Mouse (Mus musculus) lung, embryonic 14.5 days (tissue): ENCODE measurements at regions not wholly inside any gene's neighbourhood (a gene's known extent, or its start where the extent isn't known, plus 50 kb on each side); places are given as distances from the start of the nearest gene placed in this dataset.
A peak's percentile ranks its signal among the peaks of the same experiment; 100 is the strongest.

Source experiments
- ATAC-seq: fragments of 200-750 bp; cut with Nextera tagmentation; 2 replicates; pipeline ENCODE4 v1.8.0; 2017; ENCODE audit warnings: mild to moderate bottlenecking, moderate TSS enrichment, moderate library complexity; ENCODE audit not compliant: insufficient read depth
- DNase-seq: peaks from one replicate; pipeline ENCODE4 v3.0.0-alpha.2; 2015
- H3K27ac ChIP-seq: fragments of 300-500 bp; sonication (generic); 2 replicates; pipeline ENCODE4 v1.5.1; 2014; ENCODE audit warnings: low read depth, mild to moderate bottlenecking, moderate library complexity
- H3K27me3 ChIP-seq: fragments of 300-500 bp; sonication (generic); 2 replicates; pipeline ENCODE4 v1.6.1; 2014; ENCODE audit warnings: low read length, control low read depth; ENCODE audit not compliant: insufficient read depth
- H3K36me3 ChIP-seq: fragments of 300-500 bp; sonication (generic); 2 replicates; pipeline ENCODE4 v1.6.1; 2014; ENCODE audit warnings: control low read depth; ENCODE audit not compliant: insufficient read depth
- H3K4me1 ChIP-seq: fragments of 300-500 bp; sonication (generic); 2 replicates; pipeline ENCODE4 v1.6.1; 2014; ENCODE audit warnings: antibody characterized with exemption, control low read depth; ENCODE audit not compliant: insufficient read depth
- H3K4me2 ChIP-seq: fragments of 300-500 bp; sonication (generic); 2 replicates; pipeline ENCODE4 v1.6.1; 2014; ENCODE audit warnings: mild to moderate bottlenecking
- H3K4me3 ChIP-seq: fragments of 300-500 bp; sonication (generic); 2 replicates; pipeline ENCODE4 v1.5.1; 2014; ENCODE audit warnings: low read depth, low read length
- H3K9ac ChIP-seq: fragments of 300-500 bp; sonication (generic); 2 replicates; pipeline ENCODE4 v1.6.1; 2014
- H3K9me3 ChIP-seq: fragments of 300-500 bp; sonication (generic); 2 replicates; pipeline ENCODE4 v1.6.1; 2016; ENCODE audit warnings: low read depth, low read length, control low read depth
- CTCF ChIP-seq: IDR thresholded peaks from 2 replicates; pipeline ENCODE4 v1.5.1; 2016; ENCODE audit warnings: antibody characterized with exemption, low read depth
- WGBS: fragments of 180-500 bp; shearing (Covaris S2); extraction: QIAGEN DNeasy Blood & Tissue Kit; methylation state at CpG from one replicate; pipeline ENCODE4 v1.1.7; 2014; 5-methylcytosine and 5-hydroxymethylcytosine counted together

- H3K9ac ChIP-seq: no peak overlapping the region
- no peak overlapping the region for H3K4me2 ChIP-seq
- 62% methylated on average over 4 of the region's 4 CpGs for WGBS
- H3K36me3 ChIP-seq: no peaks in the 10 kb centered on the region
- H3K4me3 ChIP-seq: no peak overlapping the region
- ATAC-seq (no peak), DNase-seq (no peak)
- no peak overlapping the region for H3K27ac ChIP-seq
- H3K9me3 ChIP-seq: no peaks in the 10 kb centered on the region
- H3K27me3 ChIP-seq: no peaks in the 10 kb centered on the region
- TF ChIP-seq CTCF: no peak
- H3K4me1 ChIP-seq: no peaks in the 10 kb centered on the region
These were observed 85.4 kb upstream of the Hpf1 start for GRCm38 (mm10) chr8:60804787-60805186.

DNA sequence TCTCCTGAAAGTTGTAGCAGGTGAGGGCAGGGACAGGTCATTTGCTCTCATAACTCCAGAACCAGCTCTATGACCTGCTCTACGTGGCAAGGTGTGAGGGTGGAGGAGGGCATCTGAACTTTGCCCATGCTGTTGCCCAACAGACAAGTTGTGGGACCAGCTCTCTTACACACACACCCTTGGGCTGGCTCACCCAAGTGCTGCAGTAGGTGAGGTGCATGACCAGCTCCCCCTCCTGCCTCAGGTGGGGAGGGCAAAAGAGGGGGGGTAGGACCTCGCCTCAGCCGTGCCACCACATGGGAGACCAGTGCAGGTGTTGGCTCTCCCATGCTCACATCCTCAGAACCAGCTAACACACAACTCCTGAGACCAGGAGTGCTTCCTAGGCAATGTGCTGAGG lies 83.4 kb upstream of the Hpf1 start:
- H3K4me3 ChIP-seq: no peak overlapping the region
- no peaks in the 10 kb centered on the region for H3K9me3 ChIP-seq
- DNase-seq (no peak), ATAC-seq (peak; percentile 38; the same call in 1 of the 2 replicates)
- WGBS: 83% methylated on average over 3 of the region's 3 CpGs
- no peak overlapping the region for H3K27ac ChIP-seq
- TF ChIP-seq CTCF: no peak
- H3K36me3 ChIP-seq: no peaks in the 10 kb centered on the region
- H3K9ac ChIP-seq: no peak overlapping the region
- H3K27me3 ChIP-seq: no peaks in the 10 kb centered on the region
- no peaks in the 10 kb centered on the region for H3K4me1 ChIP-seq
- no peak overlapping the region for H3K4me2 ChIP-seq

- H3K4me1 ChIP-seq: no peaks in the 10 kb centered on the region
- no peak for ATAC-seq
- no peak for DNase-seq
- no peak overlapping the region for H3K27ac ChIP-seq
- H3K27me3 ChIP-seq: no peaks in the 10 kb centered on the region
- no peaks in the 10 kb centered on the region for H3K36me3 ChIP-seq
- no peak for TF ChIP-seq CTCF
- WGBS: 83% methylated on average over 1 of the region's 1 CpGs
- H3K4me2 ChIP-seq: no peak overlapping the region
- H3K4me3 ChIP-seq: no peak overlapping the region
- no peaks in the 10 kb centered on the region for H3K9me3 ChIP-seq
- H3K9ac ChIP-seq: no peak overlapping the region
These were observed 80.4 kb upstream of the Hpf1 start for GRCm38 (mm10) chr8:60809806-60810205.

GRCm38 (mm10) chr8:60810955-60811354 lies 79.3 kb upstream of the Hpf1 start:
- DNase-seq (no peak), ATAC-seq (no peak)
- WGBS: 74% methylated on average over 4 of the region's 4 CpGs
- Histone ChIP-seq H3K4me1 (no peaks in the 10 kb centered on the region), H3K4me3 (no peak overlapping the region), H3K9ac (no peak overlapping the region), H3K36me3 (no peaks in the 10 kb centered on the region), H3K27me3 (no peaks in the 10 kb centered on the region), H3K4me2 (no peak overlapping the region), H3K9me3 (no peaks in the 10 kb centered on the region), H3K27ac (no peak overlapping the region)
- no peak for TF ChIP-seq CTCF

- 64% methylated on average over 11 of the region's 11 CpGs for WGBS
These were observed 64.4 kb upstream of the Hpf1 start for GRCm38 (mm10) chr8:60825676-60826442.

DNA sequence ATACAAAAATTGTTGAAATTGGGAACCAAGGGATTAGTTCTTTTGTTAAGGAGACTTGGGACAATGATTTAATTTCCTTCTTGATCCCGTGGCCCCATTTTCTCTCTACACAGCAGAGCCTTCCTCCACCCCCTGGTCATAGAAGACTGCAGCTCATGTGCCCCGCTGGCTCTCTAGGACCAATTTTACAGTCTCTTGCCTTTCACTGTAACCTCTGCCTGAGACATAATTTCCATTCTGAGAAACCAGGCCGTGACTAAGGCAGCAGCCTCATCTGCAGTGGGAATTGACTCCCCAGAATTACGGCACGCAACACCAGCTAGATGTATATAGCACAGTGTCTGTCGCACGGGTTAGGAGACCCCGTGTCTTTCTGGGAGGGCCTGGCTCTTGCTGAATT lies 63.0 kb upstream of the Hpf1 start:
- DNase-seq (no peak), ATAC-seq (no peak)
- H3K27me3 ChIP-seq: no peaks in the 10 kb centered on the region
- no peak overlapping the region for H3K4me3 ChIP-seq
- H3K9ac ChIP-seq: no peak overlapping the region
- H3K9me3 ChIP-seq: no peaks in the 10 kb centered on the region
- WGBS: 92% methylated on average over 8 of the region's 8 CpGs
- H3K4me2 ChIP-seq: no peak overlapping the region
- H3K27ac ChIP-seq: no peak overlapping the region
- H3K36me3 ChIP-seq: no peaks in the 10 kb centered on the region
- TF ChIP-seq CTCF: no peak
- no peaks in the 10 kb centered on the region for H3K4me1 ChIP-seq

More at GRCm38 (mm10) chr8:60825676-60826442, 64.4 kb upstream of the Hpf1 start:
- DNase-seq (no peak), ATAC-seq (no peak)
- Histone ChIP-seq H3K9me3 (no peaks in the 10 kb centered on the region), H3K9ac (no peak overlapping the region), H3K4me2 (no peak overlapping the region), H3K27ac (no peak overlapping the region), H3K36me3 (no peaks in the 10 kb centered on the region), H3K4me1 (no peaks in the 10 kb centered on the region), H3K27me3 (no peaks in the 10 kb centered on the region), H3K4me3 (no peak overlapping the region)
- no peak for TF ChIP-seq CTCF

GRCm38 (mm10) chr8:60829093-60829492 lies 61.1 kb upstream of the Hpf1 start:
- H3K27ac ChIP-seq: no peak overlapping the region
- H3K9me3 ChIP-seq: no peaks in the 10 kb centered on the region
- no peaks in the 10 kb centered on the region for H3K27me3 ChIP-seq
- TF ChIP-seq CTCF: no peak
- H3K4me2 ChIP-seq: no peak overlapping the region
- ATAC-seq (no peak), DNase-seq (no peak)
- no peak overlapping the region for H3K9ac ChIP-seq
- H3K4me3 ChIP-seq: no peak overlapping the region
- H3K4me1 ChIP-seq: no peaks in the 10 kb centered on the region
- no peaks in the 10 kb centered on the region for H3K36me3 ChIP-seq
- 75% methylated on average over 4 of the region's 4 CpGs for WGBS

- no peak for TF ChIP-seq CTCF
- 52% methylated on average over 1 of the region's 1 CpGs for WGBS
- Histone ChIP-seq H3K4me1 (no peaks in the 10 kb centered on the region), H3K4me2 (no peak overlapping the region), H3K9ac (no peak overlapping the region), H3K9me3 (no peaks in the 10 kb centered on the region), H3K27me3 (no peaks in the 10 kb centered on the region), H3K27ac (peak overlapping the region; percentile 13; the same call in 1 of the 2 replicates), H3K36me3 (no peaks in the 10 kb centered on the region), H3K4me3 (no peak overlapping the region)
- DNase-seq (no peak), ATAC-seq (no peak; the same call in 1 of the 2 replicates)
These were observed 59.7 kb upstream of the Hpf1 start for GRCm38 (mm10) chr8:60830556-60830955.
